In genomic region chr12:44292281-44292680, GRCm38 (mm10) we compare ENCODE assay signal across 9 mouse cellular contexts. TPM values are rescaled to one million over a fixed set of nuclear protein-coding genes. Genes with fewer than 3 reads are reported as not detected.
DNase-seq lines count a peak whose midpoint lies in the region; ATAC-seq lines count a peak whose summit lies in the region.
"Had no signal": no experiment of that assay in that cellular context is flagged by ENCODE, and none has a peak within 500 bp of the region (broad histone marks: within the 10 kb centered on the region; RNA-seq: fewer than 3 reads in every experiment).

No protein-coding gene starts in this region.

- no peak for ATAC-seq in liver, embryonic 12.5 days

- intact Hi-C loops in heart, postnatal 10 days (cut with DNase I), result loop anchor here (2.0 kb wide), 1 partner anchor 257 kb away; no protein-coding TSS in a partner anchor

- peak; percentile 63 for DNase-seq in liver
- DNase-seq in WW6 (ENCODE audit: low read depth, low spot score), result peak; percentile 11
- peak; percentile 41 to 70 for DNase-seq in cerebellum, postnatal 4 days (ENCODE audit: low spot score in 2 of 2)
- peak; percentile 50 to 78 for DNase-seq in heart, postnatal 10 days
- peak; percentile 77 for DNase-seq in layer of hippocampus, adult 9-10 months (ENCODE audit: low spot score)
- DNase-seq in mesoderm, embryonic 11.5 days (ENCODE audit: low read depth, low spot score), result peak; percentile 86
- DNase-seq in telencephalon, adult 2 months (ENCODE audit: low read depth, low spot score), result peak; percentile 69

- no peaks in the 10 kb centered on the region for H3K9me3 ChIP-seq in liver, embryonic 12.5 days (replicated peaks)

- H3K4me2 ChIP-seq in liver, embryonic 12.5 days, result no peak overlapping the region

- no peak overlapping the region for H3K4me3 ChIP-seq in liver, embryonic 12.5 days
- H3K4me3 ChIP-seq: erythroblast, embryonic 14.5 days had no signal

- no peaks in the 10 kb centered on the region for H3K27me3 ChIP-seq in liver, embryonic 12.5 days (replicated peaks)

- H3K36me3 ChIP-seq in liver, embryonic 12.5 days, result peaks cover 15% of the 10 kb centered on the region

- H3K27ac ChIP-seq in liver, embryonic 12.5 days, result no peak overlapping the region

- no peaks in the 10 kb centered on the region for H3K4me1 ChIP-seq in liver, embryonic 12.5 days

- no peak overlapping the region for H3K9ac ChIP-seq in liver, embryonic 12.5 days

RNA-seq across cellular contexts. Expression of gene Nrcam, which starts 36.4 kb away (rescaled TPM):
- 0.31 and 0.42 TPM in 2 replicates for polyA plus RNA-seq in liver, embryonic 12.5 days (2016; fragmentation: Nextera tagmentation; extraction: Ambion mirVana)
- under 1 TPM; 0.25 to 0.67 TPM for total RNA-seq in heart, postnatal 10 days (2021)
- polyA plus RNA-seq: erythroblast, embryonic 14.5 days had no signal

Comparison
In these comparisons a context has a peak if more than half of its experiments do, and no peak if none do; other contexts are left out.
1. DNase-seq: peak in every context shown above with its lines; median percentile 86 in mesoderm, embryonic 11.5 days; 77 in layer of hippocampus, adult 9-10 months; 69 in telencephalon, adult 2 months; 64 in heart, postnatal 10 days; 63 in liver; 56 in cerebellum, postnatal 4 days; 11 in WW6.